Mouse (Mus musculus) lung, postnatal 0 days (tissue): ENCODE measurements around the gene Nptn.
A peak's percentile ranks its signal among the peaks of the same experiment; 100 is the strongest.

Experiments used
- CTCF ChIP-seq: IDR thresholded peaks from 2 replicates; pipeline ENCODE4 v1.5.1; 2016; ENCODE audit warnings: antibody characterized with exemption, mild to moderate bottlenecking
- EP300 ChIP-seq: IDR thresholded peaks from 2 replicates; pipeline ENCODE4 v1.6.1; 2016; ENCODE audit warnings: antibody characterized with exemption, mild to moderate bottlenecking, control low read depth

- TF ChIP-seq CTCF (peak; percentile 57), EP300 (no peak)
Observed at GRCm38 (mm10) chr9:58567682-58568081, 14.4 kb upstream of the Nptn start.
